Mouse (Mus musculus): ENCODE data around the gene D10Wsu102e. TPM values are rescaled to one million over a fixed set of nuclear protein-coding genes. Genes with fewer than 3 reads are reported as not detected.
"Not testable (repeated sequence)": the region's sequence is repeated elsewhere in the genome, so short reads cannot be mapped to it uniquely, and the experiment has no call there.

D10Wsu102e gene
- polyA plus RNA-seq, 1 experiment from 2014 or later: 0.41 TPM

- H3K9ac ChIP-seq (ENCODE audit: low read length); H3K27me3 ChIP-seq (ENCODE audit: control insufficient read depth, insufficient read depth, low read length); H3K4me1 ChIP-seq (ENCODE audit: control insufficient read depth in 2 of 2, insufficient read depth in 2 of 2, low read length in 2 of 2); H3K4me3 ChIP-seq (ENCODE audit: control insufficient read depth in 1 of 2, insufficient read depth in 1 of 2, low read depth in 1 of 2, low read length in 2 of 2); ATAC-seq (ENCODE audit: insufficient number of reproducible peaks, insufficient read depth, low FRiP score, low read depth); H3K9me3 ChIP-seq (ENCODE audit: control insufficient read depth, low read length); H3K27ac ChIP-seq (replicated peaks in 1 of 2; ENCODE audit: control insufficient read depth in 1 of 2, insufficient read depth in 1 of 2, low read depth in 2 of 2, low read length in 2 of 2); H3K4me2 ChIP-seq (ENCODE audit: low read length): not testable (repeated sequence)
- peaks cover 26% of the 10 kb centered on the region for H3K36me3 ChIP-seq (ENCODE audit: control insufficient read depth, insufficient read depth, low read length)
Observed at GRCm38 (mm10) chr10:83524238-83524637, 164.2 kb downstream of the D10Wsu102e start.

DNA sequence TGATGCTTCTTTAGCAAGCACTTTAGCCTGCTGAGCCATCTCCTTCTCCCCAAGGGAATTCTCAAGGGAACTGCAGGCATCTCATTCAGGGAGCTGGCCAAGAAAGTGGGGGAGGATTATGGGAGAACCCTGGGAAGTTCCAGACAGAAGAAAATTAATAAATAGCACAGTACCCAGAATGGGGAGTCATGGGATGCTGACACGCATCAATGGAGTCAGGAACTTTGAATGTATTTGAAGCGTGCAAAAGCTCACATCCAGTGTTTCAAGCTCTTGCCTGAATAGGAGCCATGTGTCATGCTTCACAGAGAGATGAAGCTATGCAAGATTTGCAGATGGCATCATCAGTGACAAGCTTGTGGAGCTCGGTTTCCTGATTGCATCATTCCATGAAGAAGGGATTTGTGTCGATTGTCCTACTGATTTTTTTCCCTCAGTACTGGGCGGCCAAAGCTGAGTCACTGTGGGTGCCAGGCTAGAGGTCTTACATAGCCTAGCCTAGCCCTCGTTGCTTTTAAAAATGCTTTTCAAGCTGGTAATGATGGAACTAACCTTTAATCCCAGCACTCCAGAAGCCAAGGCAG is 170.5 kb downstream of the D10Wsu102e start:
- Histone ChIP-seq H3K36me3 (ENCODE audit: control insufficient read depth, insufficient read depth, low read length) (no peaks in the 10 kb centered on the region), H3K27me3 (ENCODE audit: control insufficient read depth, insufficient read depth, low read length) (no peaks in the 10 kb centered on the region), H3K4me2 (ENCODE audit: low read length) (no peak overlapping the region), H3K9ac (ENCODE audit: low read length) (no peak overlapping the region), H3K4me3 (ENCODE audit: control insufficient read depth in 1 of 2, insufficient read depth in 1 of 2, low read depth in 1 of 2, low read length in 2 of 2) (no peak overlapping the region), H3K9me3 (ENCODE audit: control insufficient read depth, low read length) (no peaks in the 10 kb centered on the region), H3K27ac (replicated peaks in 1 of 2; ENCODE audit: control insufficient read depth in 1 of 2, insufficient read depth in 1 of 2, low read depth in 2 of 2, low read length in 2 of 2) (no peak overlapping the region), H3K4me1 (ENCODE audit: control insufficient read depth in 2 of 2, insufficient read depth in 2 of 2, low read length in 2 of 2) (peaks cover 2 to 7% of the 10 kb centered on the region in 2 experiments; a peak in 3 of 4 replicates)
- no peak for ATAC-seq (ENCODE audit: insufficient number of reproducible peaks, insufficient read depth, low FRiP score, low read depth)
- 87% methylated on average over 6 of the region's 6 CpGs for WGBS

DNA sequence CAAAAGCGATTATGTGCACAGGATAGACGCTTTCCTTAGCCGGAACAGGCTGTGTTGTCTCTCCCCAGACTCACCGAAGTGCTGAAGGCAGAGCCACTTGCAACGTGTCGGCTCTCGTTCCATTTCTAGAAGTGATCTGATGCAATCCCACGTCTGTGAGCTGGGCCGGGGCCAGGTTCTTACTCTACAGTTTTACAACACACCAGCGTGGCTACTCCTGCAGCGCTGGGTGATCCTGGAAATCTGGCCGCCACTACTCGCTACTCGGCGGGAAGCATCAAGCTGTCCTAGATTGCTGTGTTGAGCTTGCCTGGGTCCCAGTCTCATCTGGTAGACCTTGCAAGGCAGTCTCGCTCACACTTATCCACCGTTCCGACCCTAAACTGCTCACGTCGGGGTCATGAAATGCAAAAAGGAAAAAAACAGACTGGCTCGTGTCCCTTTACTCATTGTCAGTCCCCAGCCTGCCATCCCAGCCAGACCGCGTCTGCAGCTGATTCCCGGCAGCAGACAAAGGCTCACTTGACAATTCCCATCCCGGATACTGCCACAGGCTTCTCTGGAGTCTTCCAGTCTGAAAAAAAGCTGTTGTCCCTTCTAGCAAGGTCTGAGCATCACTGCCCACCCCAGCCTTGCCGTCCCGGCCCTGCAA is 173.4 kb downstream of the D10Wsu102e start:
- Histone ChIP-seq H3K4me2 (ENCODE audit: low read length) (peak overlapping the region; percentile 98), H3K27me3 (ENCODE audit: control insufficient read depth, insufficient read depth, low read length) (no peaks in the 10 kb centered on the region), H3K4me3 (ENCODE audit: control insufficient read depth in 1 of 2, insufficient read depth in 1 of 2, low read depth in 1 of 2, low read length in 2 of 2) (peak overlapping the region; percentile 58 to 63), H3K9ac (ENCODE audit: low read length) (peak overlapping the region; percentile 74), H3K27ac (replicated peaks in 1 of 2; ENCODE audit: control insufficient read depth in 1 of 2, insufficient read depth in 1 of 2, low read depth in 2 of 2, low read length in 2 of 2) (peak overlapping the region; percentile 69 to 77), H3K36me3 (ENCODE audit: control insufficient read depth, insufficient read depth, low read length) (no peaks in the 10 kb centered on the region), H3K9me3 (ENCODE audit: control insufficient read depth, low read length) (no peaks in the 10 kb centered on the region), H3K4me1 (ENCODE audit: control insufficient read depth in 2 of 2, insufficient read depth in 2 of 2, low read length in 2 of 2) (peaks cover 2 to 7% of the 10 kb centered on the region in 2 experiments; a peak in 3 of 4 replicates)
- under 1% methylated on average over 27 of the region's 27 CpGs for WGBS
- ATAC-seq (ENCODE audit: insufficient number of reproducible peaks, insufficient read depth, low FRiP score, low read depth): peak; percentile 54

- H3K4me2 ChIP-seq (ENCODE audit: low read length): peak within 1 kb of the TSS; percentile 98
- no peaks in the 10 kb centered on the region for H3K9me3 ChIP-seq (ENCODE audit: control insufficient read depth, low read length)
- WGBS: 0% methylated on average over 21 of the region's 21 CpGs
- H3K9ac ChIP-seq (ENCODE audit: low read length): peak within 1 kb of the TSS; percentile 74
- H3K4me1 ChIP-seq (ENCODE audit: control insufficient read depth in 2 of 2, insufficient read depth in 2 of 2, low read length in 2 of 2): peaks cover 2 to 7% of the 10 kb centered on the region in 2 experiments; a peak in 3 of 4 replicates
- H3K27me3 ChIP-seq (ENCODE audit: control insufficient read depth, insufficient read depth, low read length): no peaks in the 10 kb centered on the region
- ATAC-seq (ENCODE audit: insufficient number of reproducible peaks, insufficient read depth, low FRiP score, low read depth): peak; percentile 87
- H3K36me3 ChIP-seq (ENCODE audit: control insufficient read depth, insufficient read depth, low read length): no peaks in the 10 kb centered on the region
- peak within 1 kb of the TSS; percentile 58 to 63 for H3K4me3 ChIP-seq (ENCODE audit: control insufficient read depth in 1 of 2, insufficient read depth in 1 of 2, low read depth in 1 of 2, low read length in 2 of 2)
- peak within 1 kb of the TSS; percentile 69 to 77 for H3K27ac ChIP-seq (replicated peaks in 1 of 2; ENCODE audit: control insufficient read depth in 1 of 2, insufficient read depth in 1 of 2, low read depth in 2 of 2, low read length in 2 of 2)
Observed at GRCm38 (mm10) chr10:83533910-83534283, 173.9 kb downstream of the D10Wsu102e start, which contains the start of gene Aldh1l2. Gene Aldh1l2, minus strand, starts transcription at chr10:83534140.

DNA sequence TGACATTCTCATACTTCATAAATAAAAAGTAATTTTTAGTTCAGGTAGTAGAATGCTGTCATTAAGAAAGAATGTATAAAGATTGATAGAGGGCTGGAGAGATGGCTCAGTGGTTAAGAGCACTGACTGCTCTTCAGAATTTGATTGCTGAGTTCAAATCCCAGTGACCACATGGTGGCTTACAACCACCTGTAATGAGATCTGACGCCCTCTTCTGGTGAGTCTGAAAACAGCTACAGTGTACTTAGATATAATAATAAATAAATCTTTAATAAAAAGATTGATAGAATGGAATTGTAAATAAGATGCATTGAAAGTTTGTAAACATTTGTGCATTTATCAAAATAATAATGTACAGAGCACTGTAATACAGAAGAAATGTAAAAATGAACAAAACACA is 176.4 kb downstream of the D10Wsu102e start:
- Histone ChIP-seq H3K36me3 (ENCODE audit: control insufficient read depth, insufficient read depth, low read length) (no peaks in the 10 kb centered on the region), H3K27ac (replicated peaks in 1 of 2; ENCODE audit: control insufficient read depth in 1 of 2, insufficient read depth in 1 of 2, low read depth in 2 of 2, low read length in 2 of 2) (no peak overlapping the region), H3K4me2 (ENCODE audit: low read length) (no peak overlapping the region), H3K9ac (ENCODE audit: low read length) (no peak overlapping the region), H3K4me1 (ENCODE audit: control insufficient read depth in 2 of 2, insufficient read depth in 2 of 2, low read length in 2 of 2) (peaks cover 2 to 16% of the 10 kb centered on the region in 2 experiments; a peak in 3 of 4 replicates), H3K4me3 (ENCODE audit: control insufficient read depth in 1 of 2, insufficient read depth in 1 of 2, low read depth in 1 of 2, low read length in 2 of 2) (no peak overlapping the region), H3K27me3 (ENCODE audit: control insufficient read depth, insufficient read depth, low read length) (no peaks in the 10 kb centered on the region), H3K9me3 (ENCODE audit: control insufficient read depth, low read length) (no peaks in the 10 kb centered on the region)
- ATAC-seq (ENCODE audit: insufficient number of reproducible peaks, insufficient read depth, low FRiP score, low read depth): no peak
- 3% methylated on average over 1 of the region's 1 CpGs for WGBS

Other genes starting within 250 kb of the D10Wsu102e start
- 0.72 and 0.93 TPM in 2 replicates for gene Slc41a2, start 22.3 kb upstream of the D10Wsu102e start, polyA plus RNA-seq (2014; fragmentation: Nextera tagmentation; extraction: Ambion mirVana)
- gene Aldh1l2, start 173.9 kb downstream of the D10Wsu102e start, polyA plus RNA-seq (2014; fragmentation: Nextera tagmentation; extraction: Ambion mirVana): 14.3 and 16.8 TPM in 2 replicates
- gene Washc4, start 183.5 kb downstream of the D10Wsu102e start, polyA plus RNA-seq (2014; fragmentation: Nextera tagmentation; extraction: Ambion mirVana): 26.0 and 33.5 TPM in 2 replicates

Measured in heart, embryonic 14.5 days (tissue).